Mouse (Mus musculus): ENCODE results near the gene Bpifb4. TPM values are rescaled to one million over a fixed set of nuclear protein-coding genes. Genes with fewer than 3 reads are reported as not detected.

Gene Bpifb4
- polyA plus RNA-seq, 1 experiment from 2014 or later: not detected

DNA sequence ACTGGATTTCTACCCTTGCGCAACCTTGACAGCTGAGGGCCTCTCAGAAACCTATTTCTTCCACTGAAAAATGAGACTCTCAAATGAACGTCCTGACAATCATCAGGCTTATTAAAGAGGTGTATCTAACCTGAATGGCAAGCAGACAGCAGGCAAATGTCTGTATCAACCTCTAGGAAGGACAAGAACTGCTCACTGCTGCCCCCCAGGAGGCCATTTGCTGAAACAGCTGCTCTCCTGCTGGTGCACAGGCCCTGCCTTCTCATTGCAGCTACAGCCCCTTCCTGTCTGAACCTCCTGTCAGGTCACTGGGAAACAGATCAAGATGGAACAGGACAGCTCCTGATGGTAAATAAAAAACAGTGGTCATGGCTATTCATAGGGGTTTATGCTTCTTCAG, 68.3 kb downstream of the Bpifb4 start:
- Histone ChIP-seq H3K4me2 (no peak overlapping the region), H3K36me3 (replicated peaks) (no peaks in the 10 kb centered on the region), H3K9me3 (no peaks in the 10 kb centered on the region), H3K27ac (no peak overlapping the region), H3K9ac (no peak overlapping the region), H3K27me3 (no peaks in the 10 kb centered on the region), H3K4me3 (replicated peaks) (no peak overlapping the region), H3K4me1 (0 out of 2 replicates have a peak, but pooled peaks cover 5% of the 10 kb centered on the region)
- WGBS: 87% methylated on average over 2 of the region's 2 CpGs
- no peak for ATAC-seq (ENCODE audit: low FRiP score)

DNA sequence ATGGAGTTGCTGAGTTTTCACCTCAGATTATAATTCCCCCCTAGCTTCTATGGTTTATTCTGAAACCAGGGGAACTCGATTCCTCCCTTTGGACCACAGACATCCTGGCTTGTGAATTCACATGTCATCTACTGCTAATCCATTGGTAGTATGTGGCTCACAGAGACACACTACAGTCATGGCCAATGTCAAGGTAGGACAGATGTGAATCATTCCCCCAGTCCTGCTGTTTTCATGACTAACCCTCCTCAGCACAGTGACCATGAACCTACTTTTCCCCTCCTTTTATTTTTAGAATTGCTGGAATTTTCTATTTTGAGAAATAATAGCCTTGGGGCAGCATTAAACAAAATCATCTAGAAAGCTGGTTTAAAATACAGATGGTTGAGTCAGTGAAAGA, 69.4 kb downstream of the Bpifb4 start:
- Histone ChIP-seq H3K4me2 (no peak overlapping the region), H3K9me3 (no peaks in the 10 kb centered on the region), H3K36me3 (replicated peaks) (no peaks in the 10 kb centered on the region), H3K27ac (no peak overlapping the region), H3K4me1 (0 out of 2 replicates have a peak, but pooled peaks cover 5% of the 10 kb centered on the region), H3K27me3 (no peaks in the 10 kb centered on the region), H3K9ac (no peak overlapping the region), H3K4me3 (replicated peaks) (no peak overlapping the region)
- no peak for ATAC-seq (ENCODE audit: low FRiP score)
- 73% methylated on average over 1 of the region's 1 CpGs for WGBS

DNA sequence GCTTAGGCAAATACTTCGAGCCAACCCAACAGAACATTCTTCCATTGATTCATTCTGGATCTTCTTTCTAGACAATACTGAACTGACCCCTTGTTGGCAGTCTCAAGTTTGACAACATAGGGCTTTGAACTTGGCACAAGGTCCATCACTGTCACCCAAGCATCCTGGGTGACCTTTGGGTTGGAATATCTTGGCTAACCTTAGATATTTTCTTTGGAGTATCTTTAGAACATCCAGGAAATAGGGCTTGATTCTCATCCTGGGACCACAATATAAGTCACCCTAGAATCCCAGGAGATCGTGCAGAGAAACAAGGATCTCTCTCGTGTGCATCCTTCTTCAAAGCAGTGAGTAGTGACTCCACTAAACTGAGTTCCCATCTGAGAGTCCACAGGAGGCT, 70.0 kb downstream of the Bpifb4 start, which contains the start of gene Bpifa2:
Gene Bpifa2 (plus strand): TSS at position 301 of the 400 bp plus-strand sequence.
- Histone ChIP-seq H3K27me3 (no peaks in the 10 kb centered on the region), H3K27ac (no peak within 1 kb of the TSS), H3K36me3 (replicated peaks) (no peaks in the 10 kb centered on the region), H3K4me1 (0 out of 2 replicates have a peak, but pooled peaks cover 5% of the 10 kb centered on the region), H3K9me3 (no peaks in the 10 kb centered on the region), H3K4me2 (no peak within 1 kb of the TSS), H3K9ac (no peak within 1 kb of the TSS), H3K4me3 (replicated peaks) (no peak within 1 kb of the TSS)
- WGBS: 87% methylated on average over 3 of the region's 3 CpGs
- ATAC-seq (ENCODE audit: low FRiP score): no peak

Other genes starting within 250 kb of the Bpifb4 start
- 0.10 TPM in 1 of 2 replicates, not detected in the other for gene Dnmt3c, start 241.6 kb upstream of the Bpifb4 start, polyA plus RNA-seq (2016; fragmentation: Nextera tagmentation; extraction: Ambion mirVana)
- gene Mapre1, start 196.9 kb upstream of the Bpifb4 start, polyA plus RNA-seq (2016; fragmentation: Nextera tagmentation; extraction: Ambion mirVana): 385 and 409 TPM in 2 replicates
- gene Efcab8, start 158.3 kb upstream of the Bpifb4 start, polyA plus RNA-seq (2016; fragmentation: Nextera tagmentation; extraction: Ambion mirVana): not detected in 2 replicates
- not detected in 2 replicates for gene Sun5, start 67.1 kb upstream of the Bpifb4 start, polyA plus RNA-seq (2016; fragmentation: Nextera tagmentation; extraction: Ambion mirVana)
- not detected in 2 replicates for gene Bpifb2, start 63.2 kb upstream of the Bpifb4 start, polyA plus RNA-seq (2016; fragmentation: Nextera tagmentation; extraction: Ambion mirVana)
- gene Bpifb6, start 37.8 kb upstream of the Bpifb4 start, polyA plus RNA-seq (2016; fragmentation: Nextera tagmentation; extraction: Ambion mirVana): not detected in 2 replicates
- not detected in 2 replicates for gene Bpifb3, start 20.0 kb upstream of the Bpifb4 start, polyA plus RNA-seq (2016; fragmentation: Nextera tagmentation; extraction: Ambion mirVana)
- gene Bpifa6, start 36.7 kb downstream of the Bpifb4 start, polyA plus RNA-seq (2016; fragmentation: Nextera tagmentation; extraction: Ambion mirVana): not detected in 2 replicates
- gene Bpifa2, start 70.1 kb downstream of the Bpifb4 start, polyA plus RNA-seq (2016; fragmentation: Nextera tagmentation; extraction: Ambion mirVana): not detected in 2 replicates
- gene Bpifa3, start 192.1 kb downstream of the Bpifb4 start, polyA plus RNA-seq (2016; fragmentation: Nextera tagmentation; extraction: Ambion mirVana): not detected in 2 replicates
- not detected in 2 replicates for gene Bpifa1, start 204.7 kb downstream of the Bpifb4 start, polyA plus RNA-seq (2016; fragmentation: Nextera tagmentation; extraction: Ambion mirVana)
- not detected in 2 replicates for gene Bpifa5, start 224.4 kb downstream of the Bpifb4 start, polyA plus RNA-seq (2016; fragmentation: Nextera tagmentation; extraction: Ambion mirVana)

All from forebrain, embryonic 12.5 days (tissue).